Mouse (Mus musculus): ENCODE measurements around the gene Exosc7.

DNA sequence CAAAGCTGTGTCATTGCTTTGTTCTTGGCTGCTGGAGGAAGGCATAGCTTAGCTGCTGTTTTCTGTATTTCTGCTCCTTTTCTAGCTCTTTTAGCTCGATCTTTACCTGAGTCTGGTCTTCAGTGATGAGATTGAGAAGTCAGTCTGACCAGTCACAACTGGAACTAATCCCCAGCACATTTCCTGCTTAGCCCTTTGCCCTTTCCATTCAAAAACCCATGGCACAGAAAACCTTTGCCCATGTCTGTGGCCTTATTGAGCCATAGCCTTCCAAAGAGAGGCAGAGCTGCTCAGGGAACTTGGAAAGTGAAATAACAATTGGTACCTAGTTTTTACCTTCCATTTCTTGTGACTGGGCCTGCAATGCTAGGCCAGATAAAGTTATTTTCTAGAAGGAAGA, 2.6 kb downstream of the Exosc7 start:
- TF ChIP-seq CTCF (IDR thresholded peaks at IDR 0.05; ENCODE audit: low read depth, low read length) (no peak), POLR2A (IDR thresholded peaks at IDR 0.05; ENCODE audit: borderline replicate concordance, low read depth, low read length) (no peak)

All from bone marrow macrophage, adult 2 months (primary cell).